ENCODE assay signal across 28 mouse cellular contexts in genomic region chr1:128682942-128683341, GRCm38 (mm10).
DNase-seq lines count a peak whose midpoint lies in the region; ATAC-seq and TF ChIP-seq lines count a peak whose summit lies in the region.
"Had no signal": no experiment of that assay in that cellular context is flagged by ENCODE, and none has a peak within 500 bp of the region (broad histone marks: within the 10 kb centered on the region; RNA-seq: fewer than 3 reads in every experiment).

No protein-coding gene starts in this region.

- no peaks in the 10 kb centered on the region for H3K27me3 ChIP-seq in lung, embryonic 14.5 days (ENCODE audit: insufficient read depth, low read length)
- H3K27me3 ChIP-seq: embryonic facial prominence, embryonic 12.5 days; heart, embryonic 13.5 days; midbrain, embryonic 13.5 days; neural tube, embryonic 15.5 days had no signal

- no peaks in the 10 kb centered on the region for H3K36me3 ChIP-seq in lung, embryonic 14.5 days (ENCODE audit: insufficient read depth)
- H3K36me3 ChIP-seq: embryonic facial prominence, embryonic 12.5 days; heart, embryonic 13.5 days; liver, embryonic 12.5 days; midbrain, embryonic 13.5 days; neural tube, embryonic 15.5 days had no signal

- no peak overlapping the region for H3K4me3 ChIP-seq in layer of hippocampus, adult 2 months
- H3K4me3 ChIP-seq in lung, embryonic 14.5 days (ENCODE audit: low read depth, low read length): no peak overlapping the region
- H3K4me3 ChIP-seq: embryonic facial prominence, embryonic 12.5 days; heart, embryonic 13.5 days; liver, embryonic 12.5 days; megakaryocyte, embryonic 14.5 days; midbrain, embryonic 13.5 days; neural tube, embryonic 15.5 days had no signal

- no peak for TF ChIP-seq CTCF in layer of hippocampus, adult 2 months (conservative IDR thresholded peaks at IDR 0.05)
- TF ChIP-seq CTCF in lung, embryonic 14.5 days (IDR thresholded peaks at IDR 0.05; ENCODE audit: low read depth): no peak

- H3K4me2 ChIP-seq in lung, embryonic 14.5 days: no peak overlapping the region
- H3K4me2 ChIP-seq: embryonic facial prominence, embryonic 12.5 days; heart, embryonic 13.5 days; hindbrain, embryonic 14.5 days; liver, embryonic 12.5 days; midbrain, embryonic 13.5 days; neural tube, embryonic 15.5 days had no signal

- DNase-seq in layer of hippocampus, adult 2 months (ENCODE audit: low spot score in 2 of 2): peak; percentile 37 to 46
- DNase-seq in layer of hippocampus, postnatal 25 days (ENCODE audit: extremely low spot score in 1 of 2, low spot score in 1 of 2): no peak
- DNase-seq in lung, embryonic 14.5 days: no peak
- DNase-seq in lung, postnatal 4 days: no peak
- peak; percentile 21 to 41 for DNase-seq in right cerebral cortex, adult 2 months (ENCODE audit: low spot score in 2 of 2)
- DNase-seq in right cerebral cortex, postnatal 25 days: no peak
- DNase-seq in gastrocnemius, postnatal 10 days: no peak
- DNase-seq: adrenal gland, postnatal 14 days; cerebellum, adult 11-12 months; cerebellum, adult 9-11 months; embryo, embryonic 11 days; heart, postnatal 10 days; kidney, adult 9 months; kidney, postnatal 10 days; liver, postnatal 0 days; lung, postnatal 36 days; retina, postnatal 1 day; thymus, postnatal 25 days had no signal

- peaks cover 14% of the 10 kb centered on the region for H3K4me1 ChIP-seq in lung, embryonic 14.5 days (ENCODE audit: insufficient read depth)
- H3K4me1 ChIP-seq: liver, embryonic 12.5 days had no signal

- no peak for ATAC-seq in lung, embryonic 14.5 days (ENCODE audit: insufficient read depth)
- ATAC-seq: CD4-positive, CD25-positive, alpha-beta regulatory T cell, adult 4 months; forebrain, embryonic 14.5 days; intestine, postnatal 0 days; liver, embryonic 12.5 days; liver, postnatal 0 days; midbrain, embryonic 13.5 days had no signal

- no peak overlapping the region for H3K27ac ChIP-seq in layer of hippocampus, adult 2 months
- peak overlapping the region; percentile 28; the same call in 1 of the 2 replicates for H3K27ac ChIP-seq in lung, embryonic 14.5 days (ENCODE audit: low read depth)
- H3K27ac ChIP-seq: embryonic facial prominence, embryonic 12.5 days; heart, embryonic 13.5 days; hindbrain, embryonic 14.5 days; liver, embryonic 12.5 days; midbrain, embryonic 13.5 days; neural tube, embryonic 15.5 days had no signal

- no peak overlapping the region for H3K9ac ChIP-seq in lung, embryonic 14.5 days
- H3K9ac ChIP-seq: embryonic facial prominence, embryonic 12.5 days; heart, embryonic 13.5 days; hindbrain, embryonic 14.5 days; liver, embryonic 12.5 days; liver, postnatal 0 days; midbrain, embryonic 13.5 days; neural tube, embryonic 15.5 days had no signal

- no peaks in the 10 kb centered on the region for H3K9me3 ChIP-seq in lung, embryonic 14.5 days (ENCODE audit: low read depth, low read length)
- H3K9me3 ChIP-seq: embryonic facial prominence, embryonic 12.5 days; heart, embryonic 13.5 days; liver, embryonic 12.5 days; megakaryocyte, embryonic 14.5 days; midbrain, embryonic 13.5 days; neural tube, embryonic 15.5 days had no signal

- WGBS in lung, embryonic 14.5 days: 57% methylated on average over 8 of the region's 8 CpGs

Comparison
In these comparisons a context has a peak if more than half of its experiments do, and no peak if none do; other contexts are left out.
1. DNase-seq: peak in layer of hippocampus, adult 2 months (2 of 2) and right cerebral cortex, adult 2 months (2 of 2); none in layer of hippocampus, postnatal 25 days (0 of 2), lung, embryonic 14.5 days (single experiment), lung, postnatal 4 days (0 of 2), right cerebral cortex, postnatal 25 days (single experiment) and gastrocnemius, postnatal 10 days (single experiment).